Mouse (Mus musculus) forebrain, embryonic 16.5 days (tissue): ENCODE measurements around the gene Scfd2. TPM values are rescaled to one million over a fixed set of nuclear protein-coding genes. Genes with fewer than 3 reads are reported as not detected.

ENCODE experiments used
- ATAC-seq: fragments of 200-750 bp; cut with Nextera tagmentation; 2 replicates; pipeline ENCODE4 v1.8.0; 2017; ENCODE audit warnings: mild to moderate bottlenecking, moderate library complexity
- H3K27ac ChIP-seq: fragments of 300-500 bp; sonication (generic); 2 replicates; pipeline ENCODE4 v1.5.1; 2014; ENCODE audit warnings: low read length, control low read depth
- H3K27me3 ChIP-seq: fragments of 300-500 bp; sonication (generic); replicated peaks from 2 replicates; pipeline ENCODE4 v1.6.1; 2014; ENCODE audit warnings: low read length; ENCODE audit not compliant: control insufficient read depth, insufficient read depth
- H3K36me3 ChIP-seq: fragments of 300-500 bp; sonication (generic); 2 replicates; pipeline ENCODE4 v1.6.1; 2014; ENCODE audit not compliant: control insufficient read depth, insufficient read depth
- H3K4me1 ChIP-seq: fragments of 300-500 bp; sonication (generic); replicated peaks from 2 replicates; pipeline ENCODE4 v1.6.1; 2014; ENCODE audit warnings: low read length; ENCODE audit not compliant: control insufficient read depth, insufficient read depth
- H3K4me2 ChIP-seq: fragments of 300-500 bp; sonication (generic); 2 replicates; pipeline ENCODE4 v1.6.1; 2014; ENCODE audit warnings: mild to moderate bottlenecking, low read length, control low read depth
- H3K4me3 ChIP-seq: fragments of 300-500 bp; sonication (generic); replicated peaks from 2 replicates; pipeline ENCODE4 v1.5.1; 2014; ENCODE audit warnings: mild to moderate bottlenecking, low read length, control low read depth
- H3K9ac ChIP-seq: fragments of 300-500 bp; sonication (generic); replicated peaks from 2 replicates; pipeline ENCODE4 v1.6.1; 2014; ENCODE audit warnings: low read depth, low read length, control low read depth
- H3K9me3 ChIP-seq: fragments of 300-500 bp; sonication (generic); 2 replicates; pipeline ENCODE4 v1.6.1; 2016; ENCODE audit warnings: low read length; ENCODE audit not compliant: control insufficient read depth
- WGBS: fragments of 180-500 bp; shearing (Covaris S2); extraction: QIAGEN DNeasy Blood & Tissue Kit; methylation state at CpG from one replicate; pipeline ENCODE4 v1.1.7; 2014; 5-methylcytosine and 5-hydroxymethylcytosine counted together
- polyA plus RNA-seq: library from polyadenylated mRNA; unstranded; fragments of >200 nt; fragmentation: Nextera tagmentation; extraction: Ambion mirVana; gene quantifications from 2 replicates; pipeline ENCODE4 v1.2.1, GENCODE M21; 2015

Scfd2 gene
- polyA plus RNA-seq, 1 experiment from 2014 or later, result 28.4 TPM

DNA sequence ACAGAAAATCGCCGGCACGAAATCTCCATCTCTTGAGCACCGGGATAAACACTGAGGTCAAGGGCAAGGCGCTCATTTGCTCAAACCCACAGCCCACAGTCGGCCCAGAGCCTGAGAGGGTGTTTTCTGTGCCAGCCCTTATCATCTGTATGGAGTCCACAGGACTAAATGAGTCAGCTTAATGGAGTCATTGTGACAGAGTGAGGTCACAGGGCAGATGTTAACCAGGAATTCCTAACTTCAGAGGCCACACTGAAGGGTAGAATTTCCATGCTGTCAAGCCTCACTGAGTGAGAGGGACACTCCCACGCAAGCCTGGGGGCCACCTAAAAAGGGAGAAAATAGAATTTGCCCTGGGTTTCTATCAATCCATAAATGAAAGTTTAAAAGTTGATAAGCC lies 371.7 kb downstream of the Scfd2 start:
- no peaks in the 10 kb centered on the region; the same call in 1 of the 2 replicates for H3K27me3 ChIP-seq
- H3K9ac ChIP-seq, result no peak overlapping the region
- no peak for ATAC-seq
- 86% methylated on average over 7 of the region's 7 CpGs for WGBS
- H3K27ac ChIP-seq, result no peak overlapping the region
- no peaks in the 10 kb centered on the region for H3K36me3 ChIP-seq
- no peak overlapping the region for H3K4me3 ChIP-seq
- H3K9me3 ChIP-seq, result no peaks in the 10 kb centered on the region
- H3K4me2 ChIP-seq, result no peak overlapping the region
- H3K4me1 ChIP-seq, result peaks cover 9% of the 10 kb centered on the region

DNA sequence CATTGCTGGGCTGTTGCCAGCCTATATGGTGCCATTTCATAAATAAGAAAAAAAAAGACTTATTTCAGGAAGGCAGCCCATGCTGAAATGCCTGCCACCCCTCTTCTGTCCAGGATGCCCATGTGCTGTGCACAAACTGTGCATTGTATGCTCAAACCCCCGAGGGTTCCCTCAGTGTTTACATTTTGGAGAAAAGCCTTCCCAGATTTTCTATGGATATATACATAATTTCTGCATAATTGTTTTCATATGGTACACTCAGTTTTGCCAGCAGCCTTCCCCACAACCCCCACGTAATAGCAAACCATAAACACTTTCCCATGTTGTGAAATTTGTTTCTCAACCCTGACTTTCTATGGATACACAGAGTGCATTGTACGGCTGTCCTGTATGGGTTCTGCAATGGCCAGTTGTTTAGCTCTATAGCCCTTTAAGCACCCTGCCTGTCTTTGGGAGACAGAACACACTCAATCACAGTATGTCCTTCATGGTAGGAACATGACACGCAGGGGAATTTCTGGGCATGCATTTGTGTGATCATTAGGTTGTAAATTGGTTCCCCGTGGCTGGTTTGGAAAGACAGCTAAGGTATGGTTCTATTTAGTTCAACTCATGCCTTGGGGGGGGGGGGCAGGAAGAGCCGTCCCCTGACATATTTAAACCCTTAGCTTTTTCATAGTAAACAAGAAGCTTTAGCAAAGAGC lies 372.5 kb downstream of the Scfd2 start:
- Histone ChIP-seq H3K9me3 (no peaks in the 10 kb centered on the region), H3K27ac (no peak overlapping the region), H3K9ac (no peak overlapping the region), H3K4me3 (no peak overlapping the region), H3K4me2 (no peak overlapping the region), H3K27me3 (no peaks in the 10 kb centered on the region; the same call in 1 of the 2 replicates), H3K4me1 (peaks cover 9% of the 10 kb centered on the region), H3K36me3 (no peaks in the 10 kb centered on the region)
- 77% methylated on average over 6 of the region's 6 CpGs for WGBS
- ATAC-seq, result no peak

DNA sequence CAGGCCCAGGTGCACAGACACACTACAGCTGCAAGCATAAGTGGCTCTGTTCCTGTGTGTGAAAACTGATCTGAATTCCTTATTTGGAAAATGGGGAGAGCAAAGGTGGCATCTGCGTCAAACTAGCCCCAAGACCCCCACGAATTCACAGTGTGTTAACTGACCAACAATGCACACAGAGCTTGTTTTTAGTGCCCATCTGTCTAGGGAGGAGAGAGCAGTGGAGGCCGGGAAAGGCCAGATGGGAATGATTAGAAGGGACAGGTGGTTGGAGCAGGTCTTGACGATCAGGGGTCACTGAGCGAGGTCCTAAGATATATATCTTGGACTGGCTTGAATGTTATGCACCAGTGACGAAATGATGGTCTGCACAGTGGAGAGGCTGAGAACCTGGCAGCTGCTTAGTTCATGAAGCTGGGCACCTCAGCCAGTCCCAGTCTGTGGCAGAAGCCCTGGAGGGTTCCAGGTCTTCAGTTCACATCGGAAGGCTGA lies 375.7 kb downstream of the Scfd2 start:
- H3K36me3 ChIP-seq, result no peaks in the 10 kb centered on the region
- WGBS, result 65% methylated on average over 7 of the region's 7 CpGs
- H3K27me3 ChIP-seq, result no peaks in the 10 kb centered on the region; the same call in 1 of the 2 replicates
- no peak for ATAC-seq
- H3K27ac ChIP-seq, result no peak overlapping the region
- H3K4me3 ChIP-seq, result no peak overlapping the region
- H3K9me3 ChIP-seq, result no peaks in the 10 kb centered on the region
- H3K4me1 ChIP-seq, result no peaks in the 10 kb centered on the region
- no peak overlapping the region for H3K9ac ChIP-seq
- no peak overlapping the region for H3K4me2 ChIP-seq

Other genes starting within 250 kb of the Scfd2 start
- gene Fip1l1, start 3.7 kb upstream of the Scfd2 start, polyA plus RNA-seq, result 87.1 and 99.3 TPM in 2 replicates
- gene Lnx1, start 171.2 kb upstream of the Scfd2 start, polyA plus RNA-seq, result 4.9 and 6.1 TPM in 2 replicates